Mouse (Mus musculus): ENCODE results near the gene Lta.
"Not testable (repeated sequence)": the region's sequence is repeated elsewhere in the genome, so short reads cannot be mapped to it uniquely, and the experiment has no call there.

The Lta gene

GRCm38 (mm10) chr17:35239700-35240099, 34.5 kb upstream of the Lta start:
- DNase-seq, result no peak

GRCm38 (mm10) chr17:35237504-35237903, 32.4 kb upstream of the Lta start:
- DNase-seq, result no peak

DNA sequence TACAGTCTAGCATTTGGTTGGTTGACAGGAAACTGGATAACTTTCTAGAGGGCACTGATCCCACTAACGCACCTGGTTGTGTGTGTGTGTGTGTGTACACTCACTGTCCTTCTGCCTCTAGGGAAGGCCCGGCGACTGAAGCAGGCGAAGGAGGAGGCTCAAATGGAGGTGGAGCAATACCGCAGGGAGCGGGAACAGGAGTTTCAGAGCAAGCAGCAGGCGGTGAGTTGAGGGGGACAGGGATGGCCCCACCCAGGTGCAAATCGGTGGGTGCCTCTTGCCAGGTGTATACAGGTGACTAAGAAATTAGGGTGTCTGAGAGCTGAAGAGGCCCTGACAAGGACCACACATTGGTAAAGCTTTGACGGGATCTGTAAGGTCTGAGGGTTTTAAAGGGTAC, 31.8 kb upstream of the Lta start:
- DNase-seq, result no peak

DNA sequence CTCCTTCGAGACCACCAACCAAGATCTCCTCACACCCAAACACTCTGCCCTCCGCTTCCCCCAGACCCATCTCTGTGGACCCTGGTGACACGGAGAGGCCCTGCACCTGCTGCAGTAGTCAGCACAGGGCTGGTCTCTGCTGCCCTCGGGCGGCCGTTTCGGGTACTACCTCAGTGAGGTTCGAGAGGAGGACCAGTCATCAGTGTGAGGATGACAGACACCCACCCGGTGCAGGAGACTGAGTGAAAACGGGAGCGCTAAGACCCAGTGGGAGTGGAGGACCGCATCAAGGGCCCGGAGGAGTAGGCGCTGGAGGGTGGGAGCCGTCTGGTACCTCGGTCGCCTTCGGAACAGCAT, 31.2 kb upstream of the Lta start:
- peak; percentile 94 to 99 for DNase-seq

DNA sequence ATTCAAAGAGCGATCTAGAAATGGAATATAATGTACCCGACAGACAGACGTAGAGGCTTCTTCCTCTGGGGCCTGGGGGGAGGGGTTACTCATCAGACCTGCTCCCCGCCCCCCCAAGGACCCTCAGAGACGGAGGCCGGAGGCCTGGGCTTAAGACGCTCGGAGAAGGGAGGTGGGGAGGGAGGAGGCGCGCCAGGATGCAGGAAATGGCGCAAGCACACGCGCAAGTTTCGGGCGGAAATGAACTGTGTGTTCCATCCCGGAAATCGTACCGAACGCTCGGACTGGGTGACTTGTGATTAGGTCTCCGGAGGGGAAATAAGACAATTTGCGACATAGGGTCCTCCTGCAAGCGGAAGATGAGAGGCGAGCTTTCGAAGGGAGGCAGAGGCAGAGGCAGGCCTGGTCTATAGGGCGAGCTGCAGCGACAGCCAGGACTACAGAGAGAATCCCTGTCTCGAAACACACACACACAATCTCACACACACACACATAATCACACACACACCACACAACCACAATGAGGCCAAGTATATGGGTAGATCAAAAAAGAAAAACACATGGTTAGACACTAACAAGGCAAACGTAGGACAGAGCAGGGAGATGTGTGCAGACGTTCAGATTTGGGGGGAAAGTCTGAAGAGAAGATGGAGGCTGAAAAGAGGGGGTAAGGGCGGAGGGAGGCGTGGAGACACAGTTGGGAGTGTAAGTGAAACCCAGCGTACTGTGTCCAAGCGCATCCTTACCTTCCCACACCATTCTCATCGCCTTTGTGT, 30.7 kb upstream of the Lta start, which contains the start of gene Nfkbil1:
TSS of gene Nfkbil1 (minus strand) at position 179 of the 776 bp plus-strand sequence.
- DNase-seq, result peak; percentile 78 to 85

- DNase-seq, result peak; percentile 47 to 50
These were observed 29.8 kb upstream of the Lta start for GRCm38 (mm10) chr17:35234903-35235302.

DNA sequence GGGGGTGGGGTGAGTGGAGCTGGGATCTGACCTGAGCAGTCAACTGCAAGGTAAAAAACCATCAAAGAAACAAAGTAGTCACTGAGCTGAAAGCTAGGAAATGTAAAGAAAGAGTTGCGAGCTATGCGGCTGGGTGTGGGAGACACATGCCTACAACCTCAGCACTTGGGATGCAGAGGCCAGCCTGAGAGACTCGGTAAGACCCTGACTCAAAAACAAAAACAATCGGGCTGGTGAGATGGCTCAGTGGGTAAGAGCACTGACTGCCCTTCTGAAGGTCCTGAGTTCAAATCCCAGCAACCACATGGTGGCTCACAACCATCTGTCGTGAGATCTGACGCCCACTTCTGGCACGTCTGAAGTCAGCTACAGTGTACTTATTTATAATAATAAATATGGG, 28.9 kb upstream of the Lta start:
- not testable (repeated sequence) for DNase-seq

GRCm38 (mm10) chr17:35233114-35233980, 28.2 kb upstream of the Lta start, which contains the start of gene Atp6v1g2:
Gene Atp6v1g2 (plus strand): TSS chr17:35233660.
- DNase-seq, result no peak

GRCm38 (mm10) chr17:35232659-35233058, 27.5 kb upstream of the Lta start:
- DNase-seq, result no peak

DNA sequence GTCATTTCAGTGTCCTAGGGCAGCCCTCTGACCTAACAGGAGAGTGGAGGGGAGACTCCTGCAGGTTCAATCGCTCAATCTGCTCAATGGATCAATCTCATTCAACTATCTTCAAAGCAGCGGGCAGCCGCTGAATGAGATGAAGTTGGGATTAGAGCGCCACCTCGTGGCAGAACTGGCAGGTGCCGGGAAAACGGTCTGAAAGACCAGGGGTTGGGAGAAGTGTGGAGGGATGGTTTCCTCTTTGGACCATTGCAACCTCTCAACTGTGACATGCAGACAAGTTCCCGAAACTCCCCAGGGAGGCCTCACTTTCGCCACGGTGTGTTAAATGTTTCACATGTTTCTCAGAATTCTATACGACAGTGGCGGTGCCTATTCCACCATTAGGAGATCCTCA, 26.9 kb upstream of the Lta start:
- peak; percentile 76 to 91 for DNase-seq

- DNase-seq, result no peak
These were observed 25.9 kb upstream of the Lta start for GRCm38 (mm10) chr17:35231022-35231421.

DNA sequence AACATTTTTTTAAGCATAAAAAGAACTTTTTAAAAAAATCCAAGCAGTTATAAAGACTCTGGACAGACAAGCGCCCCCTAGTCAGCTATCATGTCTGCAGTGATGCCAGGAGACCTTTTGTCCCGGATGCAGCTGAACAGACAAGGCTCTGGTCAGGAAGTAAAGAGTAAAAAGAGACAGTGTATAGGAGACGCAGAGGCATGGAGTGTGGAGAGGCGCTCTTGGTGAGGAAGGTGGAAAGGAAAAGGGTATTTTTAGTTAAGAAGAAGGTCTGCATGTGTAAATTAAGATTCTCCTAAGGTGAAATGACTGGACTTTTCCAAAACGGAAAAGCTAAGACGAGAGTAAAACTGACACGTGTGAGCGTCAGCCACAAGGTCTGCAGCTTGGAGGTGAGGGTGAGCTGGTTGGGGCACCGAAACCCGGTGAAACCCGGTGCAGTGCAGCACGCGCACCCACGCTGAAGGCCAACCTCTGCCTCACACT, 21.5 kb upstream of the Lta start:
- no peak for DNase-seq

- no peak for DNase-seq
These were observed 20.3 kb upstream of the Lta start for GRCm38 (mm10) chr17:35225456-35225855.

GRCm38 (mm10) chr17:35224641-35225040, 19.5 kb upstream of the Lta start:
- no peak for DNase-seq

GRCm38 (mm10) chr17:35222299-35222698, 17.1 kb upstream of the Lta start:
- no peak for DNase-seq

DNA sequence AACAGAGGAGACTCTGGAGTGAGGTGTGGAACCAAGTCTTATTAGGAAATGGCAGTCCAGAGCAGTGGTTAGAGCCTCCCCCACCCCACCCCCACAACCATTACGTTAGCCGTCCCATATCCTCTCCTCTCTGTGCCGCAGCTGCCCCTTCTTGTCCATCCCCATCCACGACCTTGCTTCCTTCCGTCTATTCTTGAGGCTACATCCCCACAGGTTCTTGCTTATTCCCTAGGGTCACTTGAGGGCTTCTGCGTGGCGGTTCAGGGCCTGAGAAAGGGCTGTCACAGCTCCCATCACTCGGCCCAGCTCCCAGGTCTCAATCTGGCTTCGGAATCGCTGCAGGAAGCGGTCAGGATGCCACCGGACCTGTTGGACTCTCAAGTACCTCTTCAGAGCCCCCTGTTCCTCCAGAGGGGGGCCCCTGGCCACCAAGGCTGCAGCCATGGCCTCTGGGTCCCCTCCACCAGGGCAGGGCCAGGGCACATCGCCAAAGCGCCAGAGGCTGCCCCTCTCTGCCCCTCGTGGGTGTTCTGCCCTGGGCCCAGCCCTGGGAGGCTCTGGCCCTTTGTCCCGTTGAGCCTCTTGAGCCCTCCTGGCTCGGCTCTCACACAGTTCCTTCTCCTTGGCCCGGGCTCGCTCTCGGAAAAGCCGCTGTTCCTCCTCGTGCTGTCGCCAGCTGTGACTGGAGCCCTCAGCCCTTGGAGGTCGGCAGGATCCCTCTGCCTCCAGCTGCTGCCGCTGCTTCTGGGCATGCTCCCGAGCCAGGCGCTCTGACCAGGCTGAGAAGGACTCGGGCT, 15.2 kb upstream of the Lta start, which contains the start of gene Gm16181:
TSS of gene Gm16181 (plus strand) at position 679 of the 797 bp plus-strand sequence.
- no peak for DNase-seq

DNA sequence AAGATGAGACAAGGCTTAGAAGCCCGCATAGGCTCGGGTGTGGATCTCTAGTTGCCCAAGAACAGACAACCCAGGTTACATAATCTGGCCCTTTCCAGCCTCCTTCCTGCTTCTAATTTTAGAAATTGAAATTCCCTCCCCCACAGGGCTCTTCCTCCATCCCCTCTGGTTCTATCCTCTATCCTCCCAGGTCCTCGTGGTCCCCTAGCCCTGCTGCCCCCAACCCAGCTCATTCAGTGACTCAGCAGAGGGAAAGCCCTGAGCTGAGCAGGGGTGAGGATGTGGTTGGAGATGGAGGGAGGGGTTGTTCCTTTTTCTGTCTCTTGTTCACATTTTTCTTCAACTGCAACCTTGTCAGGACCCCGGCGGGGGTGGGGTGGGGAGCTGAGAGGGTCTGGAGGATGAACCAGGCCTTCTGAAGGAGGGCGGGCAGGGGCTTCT, 14.5 kb upstream of the Lta start:
- peak in 1 of 2 experiments; percentile 51 for DNase-seq

- DNase-seq, result peak; percentile 67 to 72
These were observed 13.5 kb upstream of the Lta start for GRCm38 (mm10) chr17:35218516-35219193.

- DNase-seq, result no peak
These were observed 7.9 kb upstream of the Lta start for GRCm38 (mm10) chr17:35213071-35213470.

DNA sequence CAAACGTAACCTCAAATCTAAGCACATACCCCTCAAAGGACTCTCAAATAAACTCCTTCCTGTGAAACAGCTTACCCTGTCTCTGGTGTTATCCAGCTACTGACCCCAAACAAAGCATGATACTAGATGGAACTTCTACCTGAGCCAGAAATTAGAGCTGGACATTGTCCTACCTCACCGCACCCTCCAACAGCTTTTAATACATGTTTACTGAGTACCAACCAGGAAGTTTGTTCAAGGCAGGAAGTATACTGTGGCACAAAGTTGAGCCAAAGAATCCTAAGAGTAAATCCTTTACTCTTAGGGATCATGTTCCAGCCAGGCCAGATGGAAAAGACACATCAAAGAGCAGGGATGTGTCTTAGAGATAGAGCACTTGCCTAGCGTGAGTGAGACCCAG, 5.4 kb upstream of the Lta start:
- DNase-seq, result no peak

- DNase-seq, result peak; percentile 67 to 73
These were observed 4.8 kb upstream of the Lta start for GRCm38 (mm10) chr17:35209785-35210535.
